Mouse (Mus musculus) ovary, postnatal 36 days (tissue): ENCODE results near the gene Med27.
"Not testable (repeated sequence)": the region's sequence is repeated elsewhere in the genome, so short reads cannot be mapped to it uniquely, and the experiment has no call there.

Experiments
- DNase-seq: peaks from one replicate; pipeline ENCODE4 v3.0.0; 2022; ENCODE audit warnings: low spot score, mixed read lengths

The Med27 gene

DNA sequence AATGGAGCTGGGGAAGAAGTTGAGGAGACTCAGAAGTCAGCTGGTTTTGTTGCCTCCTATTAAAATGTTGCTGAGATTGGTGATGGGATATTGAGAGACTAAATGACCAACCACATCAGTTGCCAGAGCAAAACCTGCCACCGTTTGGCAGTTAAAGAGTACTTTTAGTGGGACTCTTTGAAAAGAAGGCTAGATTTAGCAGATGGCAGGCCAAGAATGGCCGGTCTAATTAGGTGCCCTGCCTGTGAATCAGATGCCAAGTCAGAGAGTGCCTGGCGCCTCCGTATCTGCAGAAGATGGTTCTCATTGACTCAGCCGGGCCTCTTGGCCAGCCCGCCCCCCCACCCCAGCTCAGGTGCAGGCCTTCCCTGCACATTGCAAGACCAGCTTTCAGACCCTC lies 173.6 kb downstream of the Med27 start:
- DNase-seq, result no peak

DNA sequence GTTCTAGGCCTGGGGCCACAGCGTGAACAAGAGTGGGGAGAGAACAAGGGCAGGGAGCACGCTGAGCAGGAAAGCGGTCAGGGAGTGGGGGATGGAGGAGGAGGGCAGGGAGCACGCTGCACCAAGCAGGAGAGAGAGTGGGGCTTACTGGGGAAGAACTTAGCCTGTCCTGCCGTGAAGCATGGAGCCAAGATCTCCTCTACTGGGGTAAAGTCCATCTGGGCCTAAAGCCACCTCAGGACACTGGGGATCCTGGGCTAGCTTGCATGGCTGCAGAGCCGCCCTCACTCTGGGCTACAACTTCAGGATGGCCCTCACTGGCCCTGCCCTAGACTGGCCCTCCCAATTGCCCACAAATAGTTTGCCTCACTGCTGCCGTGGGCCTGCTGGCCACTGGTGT lies 174.9 kb downstream of the Med27 start:
- no peak for DNase-seq

DNA sequence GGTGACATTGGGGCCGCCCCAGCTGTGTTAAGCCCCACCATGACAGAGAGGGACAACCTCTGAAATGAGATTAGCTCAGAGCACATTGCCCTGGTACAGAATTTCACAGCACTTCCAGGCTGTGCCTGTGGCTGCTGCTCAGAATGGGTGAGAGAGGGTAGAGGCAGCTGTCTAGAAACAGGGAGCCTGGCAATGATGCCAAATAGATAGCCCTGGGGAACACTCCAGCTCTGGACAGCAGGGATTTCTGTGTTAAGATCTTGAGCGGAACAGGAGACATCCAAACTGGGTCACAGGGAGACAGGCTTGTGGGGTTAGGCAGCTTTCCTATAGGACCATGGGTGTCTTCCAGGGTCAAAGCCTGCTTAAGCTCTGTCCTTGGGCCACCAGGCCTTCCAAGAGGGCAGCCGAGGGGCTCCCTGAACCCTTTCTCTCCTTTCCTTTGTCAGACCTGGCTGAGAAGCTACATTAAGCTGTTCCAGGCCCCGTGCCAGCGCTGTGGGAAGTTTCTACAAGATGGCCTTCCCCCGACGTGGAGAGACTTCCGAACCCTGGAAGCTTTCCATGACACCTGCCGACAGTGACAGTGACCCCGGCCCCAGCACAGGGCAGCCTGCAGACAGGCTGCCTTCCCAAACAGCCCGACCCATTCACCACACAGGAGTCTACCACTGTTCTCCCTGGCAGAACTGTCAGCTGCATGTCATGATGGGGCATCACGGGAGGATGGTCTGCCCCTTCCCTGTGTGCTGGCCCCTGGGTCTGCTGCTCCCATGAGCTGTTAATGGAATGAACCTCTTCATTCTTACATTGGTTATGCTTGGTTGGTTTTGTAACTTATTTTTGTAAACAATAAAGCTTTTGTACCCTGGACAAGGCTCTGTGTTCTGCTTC lies 177.5 kb downstream of the Med27 start:
- DNase-seq, result peak; percentile 19

DNA sequence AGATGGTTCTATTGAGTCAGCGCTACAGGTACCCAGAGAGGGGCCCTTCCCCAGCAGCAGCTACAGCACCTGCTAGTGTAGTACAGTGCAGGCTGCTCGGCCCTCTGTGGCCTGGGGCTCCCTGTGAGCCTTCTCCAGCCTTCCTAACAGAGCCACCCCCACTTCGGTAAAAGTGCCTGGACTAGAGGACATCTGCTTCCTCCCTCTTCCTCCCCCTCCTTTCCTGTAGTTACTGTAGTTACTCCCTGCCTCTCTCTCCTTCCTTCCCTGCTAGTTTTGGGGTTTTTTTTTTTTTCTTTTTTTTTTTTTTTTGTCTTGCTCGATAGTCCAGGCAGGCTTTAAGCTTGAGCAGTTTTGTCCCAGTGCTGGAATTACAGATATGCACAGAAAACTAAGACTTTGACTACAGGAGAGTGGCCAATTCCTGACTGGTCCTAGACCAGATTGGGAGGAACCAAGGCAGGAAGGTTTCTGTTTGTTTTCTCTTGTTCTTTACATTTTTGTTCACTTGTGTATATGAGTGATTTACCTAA lies 178.7 kb downstream of the Med27 start:
- DNase-seq, result no peak

DNA sequence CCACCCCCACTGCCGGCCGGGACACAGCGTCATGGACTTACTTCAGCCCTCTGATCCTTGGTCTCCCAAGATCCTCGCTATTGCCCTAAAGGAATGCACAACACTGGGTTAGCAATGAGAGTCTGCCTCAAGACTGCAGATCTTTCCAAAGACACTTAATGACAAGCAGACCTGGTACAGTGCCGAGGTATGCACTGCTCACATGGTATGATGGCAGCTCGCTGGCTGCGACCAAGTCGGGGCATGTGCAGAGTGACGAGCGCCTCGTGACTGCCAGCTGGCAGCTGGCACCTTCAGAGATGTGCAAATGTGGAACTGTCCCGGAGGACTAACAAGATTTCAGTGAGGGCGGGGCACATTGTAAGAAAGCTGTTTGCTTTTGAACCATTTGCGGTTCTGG lies 179.6 kb downstream of the Med27 start:
- peak; percentile 15 for DNase-seq

DNA sequence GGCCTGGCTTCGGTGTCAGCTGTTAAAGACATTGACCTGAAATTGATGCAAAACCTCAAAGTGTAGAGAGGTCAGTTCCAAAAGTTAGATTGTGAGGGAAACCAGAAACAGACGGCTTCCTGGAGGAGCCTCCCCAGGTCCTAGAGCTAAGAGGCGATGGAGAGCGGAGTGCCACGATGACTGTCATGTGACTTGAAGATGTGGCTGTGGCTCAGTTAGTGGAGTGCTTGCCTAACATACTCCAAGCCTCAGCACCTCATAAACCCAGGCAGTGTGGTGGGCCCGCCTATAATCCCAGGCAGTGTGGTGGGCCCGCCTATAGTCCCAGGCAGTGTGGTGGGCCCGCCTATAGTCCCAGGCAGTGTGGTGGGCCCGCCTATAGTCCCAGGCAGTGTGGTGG lies 180.9 kb downstream of the Med27 start:
- DNase-seq, result not testable (repeated sequence)

DNA sequence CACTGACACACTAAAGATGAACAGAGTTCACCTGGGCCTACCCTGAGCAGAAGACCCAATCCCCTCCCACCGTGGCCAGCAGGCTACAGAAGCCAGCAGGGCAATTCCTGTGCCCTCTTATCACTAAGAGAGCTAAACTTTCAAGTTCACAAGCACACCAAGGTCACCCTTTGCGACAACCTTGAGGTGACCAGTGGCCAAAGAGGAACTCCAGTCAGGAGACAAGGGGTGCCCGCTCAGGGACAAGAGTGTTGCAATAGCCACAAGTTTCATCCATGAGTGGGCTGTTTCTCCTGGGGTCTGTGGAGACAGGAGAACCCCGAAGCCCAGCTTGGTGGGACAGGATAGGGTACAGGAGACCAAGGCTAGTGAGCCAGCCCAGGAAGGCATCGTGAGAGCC lies 182.2 kb downstream of the Med27 start:
- no peak for DNase-seq

DNA sequence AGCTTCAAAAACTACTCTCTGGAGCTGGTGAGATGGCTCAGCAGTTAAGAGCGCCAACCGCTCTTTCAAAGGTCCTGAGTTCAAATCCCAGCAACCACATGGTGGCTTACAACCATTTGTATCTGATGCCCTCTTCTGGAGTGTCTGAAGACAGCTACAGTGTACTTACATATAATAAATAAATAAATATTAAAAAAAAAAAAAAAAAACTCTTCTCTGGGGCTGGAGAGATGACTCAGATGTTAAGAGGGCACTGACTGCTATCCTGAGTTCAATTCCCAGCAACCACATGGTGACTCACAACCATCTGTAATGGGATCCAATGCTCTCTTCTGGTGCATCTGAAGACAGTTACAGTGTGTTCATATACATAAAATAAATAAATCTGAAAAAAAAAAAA lies 183.2 kb downstream of the Med27 start:
- not testable (repeated sequence) for DNase-seq

DNA sequence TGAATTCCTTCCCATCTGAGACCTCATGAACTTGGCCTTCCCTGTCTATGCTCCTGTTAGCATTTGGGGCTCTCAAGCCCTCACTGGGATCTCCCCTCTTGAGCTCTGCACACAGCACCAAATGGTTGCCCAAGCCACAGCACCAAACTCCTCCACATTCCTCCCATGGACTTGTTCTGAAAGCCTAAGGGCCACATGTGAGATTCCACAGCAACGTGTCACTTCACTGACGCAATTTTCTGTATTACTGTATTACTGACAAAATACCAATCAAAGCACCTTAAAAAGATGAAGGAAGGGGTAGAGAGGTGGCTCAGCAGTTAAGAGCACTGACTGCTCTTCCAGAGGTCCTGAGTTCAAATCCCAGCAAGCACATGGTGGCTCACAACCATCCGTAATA lies 185.6 kb downstream of the Med27 start:
- DNase-seq, result no peak

DNA sequence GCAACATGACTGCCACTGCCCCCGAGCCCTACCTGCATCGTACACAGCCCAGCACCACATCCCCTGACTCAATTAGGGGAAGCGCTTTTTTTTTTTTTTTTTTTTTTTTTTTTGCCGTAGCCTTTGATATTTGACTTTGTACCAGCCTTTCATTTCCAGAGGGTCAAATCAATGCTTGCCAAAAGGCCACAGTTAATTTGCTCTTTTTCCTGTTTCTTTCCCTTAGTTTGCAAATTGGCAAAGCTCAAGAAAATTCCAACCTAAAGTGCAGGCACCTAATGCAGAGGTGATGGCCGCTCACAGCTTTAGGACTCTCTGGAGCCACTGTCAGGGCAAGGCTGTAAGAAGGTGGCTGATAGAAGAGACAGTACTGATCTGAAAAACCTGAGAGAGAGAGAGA lies 186.3 kb downstream of the Med27 start:
- no peak for DNase-seq

DNA sequence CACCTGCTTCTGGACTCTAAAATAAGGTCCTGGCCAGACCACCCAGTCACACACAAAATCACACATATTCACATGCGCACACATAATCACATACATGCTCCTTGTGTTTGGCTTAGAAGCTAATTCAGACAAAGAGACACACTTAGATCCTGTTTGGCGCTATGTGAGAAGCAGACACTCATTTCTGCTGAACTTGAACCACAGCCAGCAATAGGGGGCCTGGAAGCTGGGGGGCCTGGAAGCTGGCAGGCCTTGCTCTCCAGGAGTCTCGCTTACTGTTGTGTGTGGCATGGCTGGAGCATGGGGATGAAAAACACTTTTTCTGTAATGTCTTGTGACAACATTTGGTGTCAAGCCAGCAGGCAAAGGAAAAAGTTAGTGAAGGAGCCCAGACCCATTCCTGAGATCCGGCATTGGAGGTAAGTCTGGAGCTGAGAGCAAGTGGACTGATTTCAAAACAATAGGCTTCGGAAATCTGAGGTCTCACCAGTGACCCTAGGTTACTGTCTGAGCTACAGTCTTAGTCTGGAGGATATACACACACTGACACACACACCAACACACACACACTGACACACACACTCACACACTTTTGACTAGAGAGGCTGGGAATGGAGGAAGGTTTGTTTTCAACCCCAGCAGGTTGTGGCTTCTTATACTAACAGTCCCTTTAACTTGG lies 189.1 kb downstream of the Med27 start:
- no peak for DNase-seq

DNA sequence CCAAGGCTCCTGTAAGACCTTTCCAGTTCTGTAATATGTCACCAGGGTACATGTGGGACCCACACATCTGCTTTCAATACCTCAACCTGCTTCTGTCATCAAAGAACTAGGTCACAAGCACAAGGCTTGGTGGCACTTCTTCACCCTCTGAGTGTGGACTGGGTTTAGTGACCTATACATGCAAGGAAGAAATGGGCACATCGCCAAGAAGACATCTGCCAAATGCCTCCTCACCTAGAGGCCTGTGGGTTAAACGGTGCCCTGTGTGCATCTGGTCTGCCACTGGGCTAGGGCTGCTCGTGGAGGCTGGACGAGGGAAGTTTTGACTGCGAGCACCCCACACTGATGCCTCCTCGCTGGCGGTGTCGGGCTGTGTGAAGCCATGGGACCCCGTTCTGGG lies 189.9 kb downstream of the Med27 start:
- DNase-seq, result no peak

DNA sequence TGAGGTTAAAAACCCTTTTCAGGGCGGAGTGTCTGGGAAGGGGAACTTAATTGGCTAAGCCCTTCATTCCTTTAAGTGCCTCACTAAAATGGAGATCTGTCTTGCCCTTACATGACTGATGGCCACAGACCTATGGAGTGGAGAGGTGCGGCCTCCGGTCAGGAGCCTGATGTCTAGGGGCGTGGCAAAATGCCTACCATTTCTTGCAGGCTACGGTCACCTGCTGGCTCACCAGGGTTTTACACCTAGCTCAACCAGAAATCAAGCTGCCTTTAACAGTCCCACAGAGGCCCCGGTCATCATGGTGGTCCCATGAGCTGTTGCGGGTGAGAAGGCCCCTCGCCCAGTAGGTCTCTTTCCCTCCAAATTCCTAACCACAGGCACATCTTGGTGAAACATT lies 190.7 kb downstream of the Med27 start:
- no peak for DNase-seq

DNA sequence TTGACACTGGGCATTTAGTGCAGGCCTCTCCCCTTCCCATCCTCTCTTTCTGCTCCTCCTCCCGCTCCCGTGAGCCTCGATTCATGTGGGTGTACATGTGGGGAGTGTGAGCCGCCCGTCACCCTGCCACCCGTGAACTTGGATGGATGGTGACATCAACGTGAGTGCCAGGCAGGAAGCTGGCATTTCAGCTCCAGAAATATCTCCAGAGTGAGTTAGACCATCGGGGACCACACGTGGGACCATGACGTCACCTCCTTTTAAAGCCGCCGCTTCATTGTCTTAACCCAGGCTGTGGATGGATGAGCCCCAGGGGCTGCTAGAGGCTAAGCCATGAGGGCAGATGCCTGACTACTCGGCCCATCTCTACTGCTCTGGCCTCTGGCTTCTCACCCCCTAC lies 195.4 kb downstream of the Med27 start:
- no peak for DNase-seq

DNA sequence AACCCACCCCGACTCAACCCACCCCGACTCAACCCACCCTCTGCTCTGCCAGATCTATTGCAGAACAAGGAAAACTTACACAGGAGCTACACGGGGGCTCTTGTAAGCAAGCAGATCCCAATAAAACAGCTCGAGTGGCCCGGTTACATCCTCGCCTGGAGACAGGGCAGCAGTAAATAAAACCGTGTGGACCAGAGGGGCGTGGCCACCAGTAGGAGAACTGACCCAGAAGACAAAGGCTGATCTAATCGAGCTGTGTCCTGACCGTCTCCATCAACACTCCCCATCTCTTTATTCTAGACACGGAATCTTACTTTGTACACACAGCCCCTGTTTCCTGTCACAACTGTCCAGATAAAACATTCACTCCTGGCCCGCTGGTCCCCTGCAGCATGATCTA lies 200.0 kb downstream of the Med27 start:
- no peak for DNase-seq

DNA sequence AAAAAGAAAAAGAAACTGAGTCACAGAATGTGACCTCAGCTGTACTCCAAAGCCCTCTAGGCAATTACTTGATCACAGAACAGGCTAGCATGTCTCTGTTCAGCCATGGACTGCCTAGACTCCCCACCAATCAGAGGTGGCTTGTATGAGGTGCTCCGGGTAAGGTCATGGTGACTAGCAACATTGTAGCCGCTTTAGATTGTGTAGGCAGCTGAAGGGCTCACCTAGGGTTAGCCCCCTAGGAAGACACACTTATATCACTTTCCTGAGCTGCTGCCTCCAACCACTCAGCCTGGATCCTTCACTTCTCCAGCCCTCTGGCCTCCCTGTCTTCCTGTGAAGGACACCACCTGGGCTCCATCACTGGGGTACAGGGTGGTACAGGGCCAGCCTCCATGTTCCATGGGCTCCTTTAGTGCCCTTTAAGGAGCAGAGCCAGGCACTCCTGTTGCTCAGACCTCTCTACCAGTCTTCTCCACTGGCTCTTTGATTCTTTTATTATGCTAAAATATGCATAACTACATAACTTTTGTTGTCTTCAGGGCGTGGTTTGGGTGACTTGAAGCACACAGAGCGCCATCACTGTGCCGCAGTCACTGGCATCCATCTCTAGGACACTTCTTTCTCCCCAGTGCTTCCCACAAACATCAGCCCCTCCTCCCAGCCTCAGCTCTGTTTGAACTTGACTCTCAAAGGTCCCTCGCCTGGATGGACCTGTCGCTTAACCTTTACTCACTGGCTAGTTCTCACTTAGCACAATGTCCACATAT lies 205.4 kb downstream of the Med27 start:
- DNase-seq, result no peak

DNA sequence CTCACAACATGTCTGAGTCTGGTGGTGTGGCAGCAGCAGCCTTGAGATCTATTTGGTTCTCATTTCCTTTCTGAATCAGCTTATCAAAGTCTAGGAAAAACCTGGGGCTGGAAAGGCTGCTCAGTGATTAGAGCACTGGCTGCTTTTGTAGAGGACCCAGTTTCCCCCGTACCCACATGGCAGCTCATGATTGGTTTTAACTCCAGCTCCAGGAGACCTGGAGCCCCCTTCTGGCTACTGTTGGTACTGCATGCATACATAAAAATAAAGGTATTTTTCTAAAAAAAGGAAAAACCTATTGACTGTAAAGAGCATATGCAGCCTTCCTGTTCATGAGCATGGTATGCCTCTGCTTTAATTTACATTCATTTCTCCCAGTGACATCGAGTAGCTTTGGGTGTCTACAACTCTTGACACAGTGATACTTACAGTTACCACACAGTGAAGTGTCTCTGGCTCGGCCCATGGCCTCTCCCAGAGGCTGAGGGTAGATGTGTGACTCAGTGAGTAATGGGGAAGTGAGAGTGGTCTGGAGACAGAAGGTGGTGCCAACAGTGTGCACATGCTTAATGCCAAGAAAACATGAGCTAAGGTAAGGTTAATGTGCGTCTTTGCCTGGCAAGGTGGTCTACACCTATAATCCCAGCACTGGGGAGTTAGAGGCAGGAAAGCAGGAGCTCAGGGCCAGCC lies 207.5 kb downstream of the Med27 start:
- no peak for DNase-seq

DNA sequence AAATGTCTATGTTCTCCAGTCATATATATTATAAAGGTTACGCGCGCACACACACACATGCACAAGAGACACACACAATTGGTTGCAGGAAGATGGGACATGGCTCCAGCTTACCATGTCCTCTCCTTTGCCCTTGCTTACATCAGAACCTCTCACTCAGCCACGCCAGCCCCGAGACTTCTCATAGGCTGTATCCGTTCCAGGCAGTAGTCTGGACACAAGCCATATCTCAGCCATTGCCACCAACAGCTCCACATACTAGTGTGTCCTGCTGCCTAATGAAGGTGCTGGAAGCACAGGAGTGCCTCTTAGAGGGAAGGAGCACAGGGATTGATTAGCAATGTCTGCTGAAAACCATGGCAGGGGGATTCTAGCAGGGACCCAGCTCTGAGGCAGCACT lies 211.9 kb downstream of the Med27 start:
- no peak for DNase-seq

DNA sequence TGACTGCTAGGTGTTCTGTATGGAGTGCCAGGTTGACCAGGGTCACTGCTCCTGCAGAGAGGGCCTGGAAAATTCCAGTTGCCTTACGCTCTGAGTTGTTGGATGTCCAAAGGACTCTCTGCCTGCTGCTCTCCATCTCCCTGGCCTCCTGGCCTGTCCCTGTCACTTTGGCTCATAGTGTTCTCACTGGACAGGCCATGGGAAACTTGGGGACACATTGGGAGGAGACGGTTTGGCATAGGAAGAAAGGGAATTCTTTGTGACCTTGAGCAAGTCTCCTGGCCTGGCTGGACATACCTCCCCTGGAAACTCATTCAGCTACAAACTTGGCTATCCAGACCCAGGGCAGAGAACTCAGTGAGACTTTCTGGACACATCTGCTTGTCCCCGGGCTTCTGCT lies 213.3 kb downstream of the Med27 start:
- no peak for DNase-seq

DNA sequence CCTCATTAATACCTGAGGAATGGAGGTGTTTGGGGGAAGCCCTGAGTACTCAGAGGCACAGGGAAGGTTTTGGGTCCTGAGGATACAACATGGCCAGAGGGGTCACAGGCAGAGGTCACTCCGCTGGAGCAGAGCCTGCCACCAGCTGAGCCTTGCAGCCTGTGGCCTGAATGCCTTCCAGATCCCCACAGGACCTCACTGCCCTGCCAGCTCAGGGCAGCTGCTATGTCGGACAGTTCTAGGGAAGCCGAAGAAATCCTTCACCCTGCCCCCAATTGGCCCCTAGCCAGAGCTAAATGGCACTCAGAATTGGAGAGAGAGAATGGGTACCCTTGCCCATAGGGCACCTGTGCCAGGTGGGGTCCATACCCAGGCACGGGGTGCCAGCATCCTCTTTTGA lies 214.8 kb downstream of the Med27 start:
- no peak for DNase-seq

DNA sequence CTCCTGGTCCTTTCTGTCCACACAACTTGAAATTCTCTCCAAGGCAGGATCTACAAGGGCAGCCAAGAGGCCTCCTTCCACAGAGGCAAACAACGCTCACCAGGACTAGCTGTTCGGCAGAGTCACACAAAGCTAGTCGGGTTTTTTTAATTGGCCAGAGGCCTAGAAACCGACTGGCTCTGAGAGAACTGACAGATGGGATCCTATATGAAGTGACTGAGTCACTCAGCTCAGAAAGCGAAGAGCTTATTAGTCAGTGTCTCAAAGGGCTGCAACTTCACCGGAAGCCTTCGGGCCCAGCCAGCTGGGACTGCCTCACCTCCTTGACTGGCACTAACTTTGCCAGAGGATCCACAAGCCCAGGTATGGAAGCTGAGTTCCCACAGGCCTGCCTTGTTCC lies 217.4 kb downstream of the Med27 start:
- DNase-seq, result no peak
